In genomic region chr3:51728456-51728855, GRCm38 (mm10) we compare ENCODE assay signal across 9 mouse cellular contexts.
DNase-seq lines count a peak whose midpoint lies in the region; ATAC-seq and TF ChIP-seq lines count a peak whose summit lies in the region.
"Had no signal": no experiment of that assay in that cellular context is flagged by ENCODE, and none has a peak within 500 bp of the region (broad histone marks: within the 10 kb centered on the region; RNA-seq: fewer than 3 reads in every experiment).

No protein-coding gene starts in this region.

- H3K4me3 ChIP-seq in bone marrow, adult 2 months (replicated peaks; ENCODE audit: control insufficient read depth, low read depth, low read length): peak overlapping the region; percentile 49
- peak overlapping the region; percentile 21 for H3K4me3 ChIP-seq in heart, embryonic 13.5 days

- DNase-seq in heart, adult 11 months: peak; percentile 94
- DNase-seq in heart, postnatal 36 days: no peak
- peak; percentile 90 for DNase-seq in liver
- no peak for DNase-seq in layer of hippocampus, postnatal 36 days
- no peak for DNase-seq in spleen, adult 12 weeks (ENCODE audit: low spot score)
- DNase-seq in ovary, adult 18-20 months (ENCODE audit: low spot score): no peak
- DNase-seq: adrenal gland, postnatal 25 days had no signal

- no peak for TF ChIP-seq POLR2A in bone marrow, adult 2 months (IDR thresholded peaks at IDR 0.05; ENCODE audit: borderline replicate concordance, control insufficient read depth, low read depth, low read length)

- TF ChIP-seq CTCF in bone marrow, adult 2 months (IDR thresholded peaks at IDR 0.05; ENCODE audit: control insufficient read depth, insufficient read depth, low read length): no peak

- peak overlapping the region; percentile 47 for H3K9ac ChIP-seq in heart, embryonic 13.5 days

- peak; percentile 90 for ATAC-seq in heart, embryonic 13.5 days (ENCODE audit: extremely low read depth, insufficient number of reproducible peaks, low FRiP score, low TSS enrichment)

- H3K4me1 ChIP-seq in bone marrow, adult 2 months (ENCODE audit: control insufficient read depth, insufficient read depth, low read length): peaks cover 2% of the 10 kb centered on the region; the same call in 1 of the 2 replicates
- H3K4me1 ChIP-seq in heart, embryonic 13.5 days: peaks cover 74% of the 10 kb centered on the region

- no peaks in the 10 kb centered on the region for H3K9me3 ChIP-seq in heart, embryonic 13.5 days

- H3K4me2 ChIP-seq in heart, embryonic 13.5 days: peak overlapping the region; percentile 60

- H3K27me3 ChIP-seq in heart, embryonic 13.5 days (replicated peaks): no peaks in the 10 kb centered on the region

- H3K27ac ChIP-seq in bone marrow, adult 2 months (ENCODE audit: control insufficient read depth, insufficient read depth, low read depth, low read length, poor library complexity): no peak overlapping the region; the same call in 1 of the 2 replicates
- H3K27ac ChIP-seq in heart, embryonic 13.5 days (replicated peaks): peak overlapping the region; percentile 95

- H3K36me3 ChIP-seq in heart, embryonic 13.5 days: no peaks in the 10 kb centered on the region

- intact Hi-C loops in heart, postnatal 36 days (cut with DNase I): no loop called here

- 9% methylated on average over 12 of the region's 12 CpGs for WGBS in bone marrow, adult 2 months
- 11% methylated on average over 12 of the region's 12 CpGs for WGBS in heart, embryonic 13.5 days

Comparison
In these comparisons a context has a peak if more than half of its experiments do, and no peak if none do; other contexts are left out.
1. DNase-seq: peak in heart, adult 11 months (single experiment) and liver (single experiment); none in heart, postnatal 36 days (0 of 2), layer of hippocampus, postnatal 36 days (0 of 2), spleen, adult 12 weeks (single experiment) and ovary, adult 18-20 months (single experiment).